Mouse (Mus musculus) liver, embryonic 14.5 days (tissue): ENCODE measurements at regions not wholly inside any gene's neighbourhood (a gene's known extent, or its start where the extent isn't known, plus 50 kb on each side); places are given as distances from the start of the nearest gene placed in this dataset.

Experiments used
- CTCF ChIP-seq: IDR thresholded peaks from 2 replicates; pipeline ENCODE4 v1.5.1; 2016; ENCODE audit warnings: antibody characterized with exemption, low read depth, control low read depth
- EP300 ChIP-seq: IDR thresholded peaks from 2 replicates; pipeline ENCODE4 v1.6.1; 2016; ENCODE audit warnings: antibody characterized with exemption, low read depth

DNA sequence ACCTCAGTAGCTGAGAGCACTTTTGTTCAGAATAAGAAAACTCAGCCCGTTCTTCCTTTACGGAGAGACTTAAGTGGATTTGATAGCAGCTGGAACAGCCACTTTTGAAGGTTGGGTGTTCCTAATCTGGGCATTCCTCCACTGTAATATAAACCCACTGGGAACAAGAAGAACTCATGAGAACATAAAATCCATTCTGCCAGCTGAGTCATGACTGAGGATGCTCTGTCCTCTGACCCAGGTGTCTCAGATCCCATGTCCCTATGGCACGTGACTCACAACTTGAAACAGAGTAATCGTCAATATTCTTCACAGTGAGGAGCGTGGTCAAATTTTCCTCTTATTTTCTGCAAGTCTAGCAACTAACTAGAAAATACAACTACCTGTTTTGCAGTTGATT, 240.3 kb downstream of the Tgfb2 start:
- TF ChIP-seq CTCF: no peak
- TF ChIP-seq EP300: no peak
